Mouse (Mus musculus) erythroblast, embryonic 14.5 days (primary cell): Measurements from ENCODE around the gene Gabarapl2.

Experiments
- GATA1 ChIP-seq: IDR thresholded peaks from 2 replicates; pipeline ENCODE4 v1.6.1; 2012; ENCODE audit warnings: low read length, inconsistent platforms, mixed read lengths
- TAL1 ChIP-seq: IDR thresholded peaks from 3 replicates; pipeline ENCODE4 v1.6.1; 2012; ENCODE audit warnings: low read length, inconsistent platforms, mixed read lengths

GRCm38 (mm10) chr8:111898586-111898985 lies 41.9 kb upstream of the Gabarapl2 start:
- TF ChIP-seq TAL1, result no peak
- no peak for TF ChIP-seq GATA1
